Mouse (Mus musculus) forebrain, embryonic 13.5 days (tissue): ENCODE data around the gene Nid1. TPM values are rescaled to one million over a fixed set of nuclear protein-coding genes. Genes with fewer than 3 reads are reported as not detected.
A peak's percentile ranks its signal among the peaks of the same experiment; 100 is the strongest.

ENCODE experiments used
- ATAC-seq: fragments of 200-750 bp; cut with Nextera tagmentation; 2 replicates; pipeline ENCODE4 v1.8.0; 2017
- H3K27ac ChIP-seq: fragments of 300-500 bp; sonication (generic); 2 replicates; pipeline ENCODE4 v1.5.1; 2015; ENCODE audit warnings: inconsistent platforms, mild to moderate bottlenecking, moderate library complexity
- H3K27me3 ChIP-seq: fragments of 300-500 bp; sonication (generic); 2 replicates; pipeline ENCODE4 v1.6.1; 2015; ENCODE audit warnings: mild to moderate bottlenecking, inconsistent platforms
- H3K36me3 ChIP-seq: fragments of 300-500 bp; sonication (generic); 2 replicates; pipeline ENCODE4 v1.6.1; 2015; ENCODE audit warnings: mild to moderate bottlenecking, inconsistent platforms; ENCODE audit not compliant: poor library complexity, severe bottlenecking
- H3K4me1 ChIP-seq: fragments of 300-500 bp; sonication (generic); 2 replicates; pipeline ENCODE4 v1.6.1; 2015; ENCODE audit warnings: inconsistent platforms
- H3K4me2 ChIP-seq: fragments of 300-500 bp; sonication (generic); 2 replicates; pipeline ENCODE4 v1.6.1; 2015; ENCODE audit warnings: inconsistent platforms, mild to moderate bottlenecking, moderate library complexity
- H3K4me3 ChIP-seq: fragments of 300-500 bp; sonication (generic); 2 replicates; pipeline ENCODE4 v1.5.1; 2015; ENCODE audit warnings: mild to moderate bottlenecking, inconsistent platforms
- H3K9ac ChIP-seq: fragments of 300-500 bp; sonication (generic); 2 replicates; pipeline ENCODE4 v1.6.1; 2015; ENCODE audit warnings: mild to moderate bottlenecking, inconsistent platforms
- H3K9me3 ChIP-seq: fragments of 300-500 bp; sonication (generic); replicated peaks from 2 replicates; pipeline ENCODE4 v1.6.1; 2016; ENCODE audit warnings: inconsistent platforms
- WGBS: fragments of 180-500 bp; shearing (Covaris S2); methylation state at CpG from one replicate; pipeline ENCODE4 v1.1.7; 2015; 5-methylcytosine and 5-hydroxymethylcytosine counted together
- polyA plus RNA-seq: library from polyadenylated mRNA; unstranded; fragments of >200 nt; fragmentation: Nextera tagmentation; extraction: Ambion mirVana; gene quantifications from 2 replicates; pipeline ENCODE4 v1.2.1, GENCODE M21; 2015

Nid1 gene
- polyA plus RNA-seq, 1 experiment from 2014 or later, result 14.4 TPM

GRCm38 (mm10) chr13:13481875-13482674, 44.7 kb downstream of the Nid1 start:
- Histone ChIP-seq H3K9ac (no peak overlapping the region), H3K9me3 (no peaks in the 10 kb centered on the region), H3K4me3 (no peak overlapping the region), H3K27ac (no peak overlapping the region), H3K27me3 (no peaks in the 10 kb centered on the region), H3K4me2 (no peak overlapping the region), H3K4me1 (peaks cover 9% of the 10 kb centered on the region; the same call in 1 of the 2 replicates), H3K36me3 (no peaks in the 10 kb centered on the region)
- WGBS, result 77% methylated on average over 16 of the region's 16 CpGs
- peak; percentile 48; the same call in 1 of the 2 replicates for ATAC-seq

- H3K27ac ChIP-seq, result no peak overlapping the region
- no peak overlapping the region for H3K4me3 ChIP-seq
- no peak for ATAC-seq
- 42% methylated on average over 7 of the region's 7 CpGs for WGBS
- no peak overlapping the region for H3K9ac ChIP-seq
- H3K4me2 ChIP-seq, result no peak overlapping the region
- no peaks in the 10 kb centered on the region for H3K9me3 ChIP-seq
- H3K4me1 ChIP-seq, result peaks cover 9% of the 10 kb centered on the region; the same call in 1 of the 2 replicates
- no peaks in the 10 kb centered on the region for H3K27me3 ChIP-seq
- H3K36me3 ChIP-seq, result no peaks in the 10 kb centered on the region
Measured at GRCm38 (mm10) chr13:13484351-13484751, 47.0 kb downstream of the Nid1 start.

GRCm38 (mm10) chr13:13484883-13485282, 47.5 kb downstream of the Nid1 start:
- H3K4me1 ChIP-seq, result peaks cover 9% of the 10 kb centered on the region; the same call in 1 of the 2 replicates
- no peak overlapping the region for H3K4me3 ChIP-seq
- H3K4me2 ChIP-seq, result no peak overlapping the region
- H3K27me3 ChIP-seq, result no peaks in the 10 kb centered on the region
- H3K27ac ChIP-seq, result no peak overlapping the region
- no peaks in the 10 kb centered on the region for H3K9me3 ChIP-seq
- H3K9ac ChIP-seq, result no peak overlapping the region
- H3K36me3 ChIP-seq, result no peaks in the 10 kb centered on the region
- WGBS, result 79% methylated on average over 2 of the region's 2 CpGs
- no peak for ATAC-seq

GRCm38 (mm10) chr13:13485682-13486081, 48.3 kb downstream of the Nid1 start:
- Histone ChIP-seq H3K9me3 (no peaks in the 10 kb centered on the region), H3K4me2 (no peak overlapping the region), H3K36me3 (no peaks in the 10 kb centered on the region), H3K4me3 (no peak overlapping the region), H3K27me3 (no peaks in the 10 kb centered on the region), H3K4me1 (peaks cover 9% of the 10 kb centered on the region; the same call in 1 of the 2 replicates), H3K9ac (no peak overlapping the region), H3K27ac (no peak overlapping the region)
- 81% methylated on average over 4 of the region's 4 CpGs for WGBS
- ATAC-seq, result no peak

DNA sequence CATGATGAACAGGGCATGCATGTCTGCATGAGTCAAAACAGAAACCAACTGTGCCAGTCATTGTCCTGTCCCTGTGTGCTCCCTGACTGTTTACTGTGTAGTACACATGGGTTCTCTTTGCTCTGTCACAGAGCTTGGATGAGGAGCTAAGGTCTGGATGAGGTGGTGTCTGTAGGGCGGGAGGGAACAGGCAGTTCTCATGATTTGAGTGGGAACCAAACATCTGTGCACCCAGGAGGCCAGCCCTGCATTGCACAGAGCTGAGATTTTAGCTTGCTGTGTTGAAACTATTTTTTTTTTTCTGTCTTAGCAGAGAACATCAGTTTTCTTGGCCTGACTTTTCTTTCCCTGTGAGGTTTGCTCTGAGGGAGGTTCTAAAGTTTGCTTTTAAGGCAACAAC, 50.5 kb downstream of the Nid1 start:
- Histone ChIP-seq H3K4me1 (no peaks in the 10 kb centered on the region), H3K27me3 (no peaks in the 10 kb centered on the region), H3K4me3 (no peak overlapping the region), H3K9ac (no peak overlapping the region), H3K36me3 (no peaks in the 10 kb centered on the region), H3K4me2 (no peak overlapping the region), H3K27ac (no peak overlapping the region), H3K9me3 (no peaks in the 10 kb centered on the region)
- 74% methylated on average over 1 of the region's 1 CpGs for WGBS
- no peak for ATAC-seq

- H3K9ac ChIP-seq, result no peak overlapping the region
- H3K36me3 ChIP-seq, result no peaks in the 10 kb centered on the region
- H3K4me3 ChIP-seq, result no peak overlapping the region
- H3K4me2 ChIP-seq, result no peak overlapping the region
- H3K9me3 ChIP-seq, result no peaks in the 10 kb centered on the region
- no peaks in the 10 kb centered on the region for H3K4me1 ChIP-seq
- H3K27me3 ChIP-seq, result no peaks in the 10 kb centered on the region
- no peak overlapping the region for H3K27ac ChIP-seq
- 84% methylated on average over 5 of the region's 5 CpGs for WGBS
- no peak for ATAC-seq
Measured at GRCm38 (mm10) chr13:13489861-13490260, 52.5 kb downstream of the Nid1 start.

DNA sequence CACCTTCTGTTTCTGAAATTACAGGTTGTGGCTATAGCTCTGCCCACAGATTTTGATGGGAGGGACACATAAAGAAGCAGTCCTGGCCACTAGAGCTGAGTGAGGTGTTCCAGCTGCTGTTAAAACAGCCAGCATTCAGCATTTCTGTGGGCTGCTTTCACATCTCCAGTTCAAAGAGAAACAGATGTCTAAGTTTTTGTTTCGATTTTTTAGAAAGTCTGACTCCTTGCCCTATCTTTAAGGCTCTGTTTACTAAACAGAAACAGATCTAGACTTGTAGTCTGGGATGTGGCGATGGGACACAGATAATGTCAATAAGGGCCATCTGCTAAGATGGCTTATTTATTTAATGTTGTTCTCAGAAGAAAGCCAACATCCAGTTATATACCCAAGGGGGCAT, 54.8 kb downstream of the Nid1 start:
- Histone ChIP-seq H3K36me3 (no peaks in the 10 kb centered on the region), H3K27me3 (no peaks in the 10 kb centered on the region), H3K9ac (no peak overlapping the region), H3K4me3 (no peak overlapping the region), H3K4me1 (no peaks in the 10 kb centered on the region), H3K4me2 (no peak overlapping the region), H3K27ac (no peak overlapping the region), H3K9me3 (no peaks in the 10 kb centered on the region)
- ATAC-seq, result no peak
- 83% methylated on average over 2 of the region's 2 CpGs for WGBS

DNA sequence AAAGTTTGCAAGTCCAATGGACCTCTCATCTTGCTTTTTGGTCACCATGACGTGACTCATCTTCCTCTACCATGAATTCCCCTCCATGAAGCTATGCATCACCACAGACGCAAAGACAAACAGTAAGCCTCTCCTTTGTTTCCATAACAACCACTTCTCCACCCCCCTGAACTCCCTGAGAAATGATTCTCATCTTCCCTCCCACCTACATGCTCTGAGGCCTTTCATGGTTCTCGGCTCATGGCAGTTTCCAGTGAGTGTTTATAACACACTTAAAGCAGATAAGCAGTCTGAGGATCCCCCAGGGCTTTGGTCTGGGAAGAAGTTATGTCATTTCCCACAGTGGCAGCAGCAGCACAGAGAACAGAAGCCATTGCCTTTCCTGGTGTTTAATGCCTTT, 56.2 kb downstream of the Nid1 start:
- Histone ChIP-seq H3K4me1 (no peaks in the 10 kb centered on the region), H3K9me3 (no peaks in the 10 kb centered on the region), H3K27me3 (no peaks in the 10 kb centered on the region), H3K27ac (no peak overlapping the region), H3K4me3 (no peak overlapping the region), H3K36me3 (no peaks in the 10 kb centered on the region), H3K4me2 (no peak overlapping the region), H3K9ac (no peak overlapping the region)
- ATAC-seq, result no peak
- whole genome bisulfite sequencing, result 58% methylated on average over 3 of the region's 3 CpGs

- Histone ChIP-seq H3K4me3 (no peak overlapping the region), H3K27ac (no peak overlapping the region), H3K36me3 (no peaks in the 10 kb centered on the region), H3K4me1 (no peaks in the 10 kb centered on the region), H3K27me3 (no peaks in the 10 kb centered on the region), H3K9ac (no peak overlapping the region), H3K9me3 (no peaks in the 10 kb centered on the region), H3K4me2 (no peak overlapping the region)
- no peak for ATAC-seq
- WGBS, result 81% methylated on average over 2 of the region's 2 CpGs
Measured at GRCm38 (mm10) chr13:13498022-13498421, 60.7 kb downstream of the Nid1 start.

GRCm38 (mm10) chr13:13502406-13502805, 65.1 kb downstream of the Nid1 start:
- ATAC-seq, result no peak
- Histone ChIP-seq H3K4me1 (no peaks in the 10 kb centered on the region), H3K4me3 (no peak overlapping the region), H3K9me3 (no peaks in the 10 kb centered on the region), H3K9ac (no peak overlapping the region), H3K27me3 (no peaks in the 10 kb centered on the region), H3K27ac (no peak overlapping the region), H3K4me2 (no peak overlapping the region), H3K36me3 (no peaks in the 10 kb centered on the region)
- 92% methylated on average over 10 of the region's 10 CpGs for WGBS

DNA sequence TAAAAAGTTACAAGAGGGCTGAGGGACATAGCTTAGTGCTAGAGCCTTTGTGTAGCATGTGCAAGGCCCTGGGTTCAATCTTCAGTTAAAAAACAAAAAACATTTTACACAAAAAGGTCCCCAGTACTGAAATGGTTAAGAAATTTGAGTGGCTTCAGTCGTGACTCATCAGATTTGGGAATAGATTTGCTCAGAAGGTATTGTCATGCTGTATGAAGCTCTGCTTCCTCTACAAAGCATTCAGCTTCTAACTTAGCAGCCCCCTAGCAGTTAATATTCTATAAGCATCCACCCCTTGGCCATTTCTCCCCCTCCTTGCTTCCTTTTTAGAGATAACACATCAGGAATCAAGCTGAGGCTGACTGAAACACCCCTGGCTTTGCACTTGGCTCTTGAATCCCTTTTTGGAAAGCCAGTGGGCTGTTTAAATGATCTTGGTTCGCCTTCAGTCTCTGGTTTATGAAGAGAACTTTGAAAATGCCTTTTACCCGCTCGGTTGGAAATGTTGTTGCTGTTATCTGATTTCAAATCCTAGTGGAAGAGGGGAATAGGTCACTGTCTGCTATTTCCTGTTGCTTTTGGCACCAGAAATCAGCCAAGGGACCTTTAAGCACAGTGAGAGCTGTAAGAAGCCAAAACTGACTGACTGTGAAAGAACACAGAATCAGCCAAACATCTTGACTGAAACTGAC, 66.5 kb downstream of the Nid1 start:
- no peaks in the 10 kb centered on the region for H3K4me1 ChIP-seq
- 63% methylated on average over 4 of the region's 4 CpGs for WGBS
- no peaks in the 10 kb centered on the region for H3K9me3 ChIP-seq
- no peak overlapping the region for H3K27ac ChIP-seq
- no peak overlapping the region for H3K9ac ChIP-seq
- H3K4me2 ChIP-seq, result no peak overlapping the region
- ATAC-seq, result no peak
- H3K4me3 ChIP-seq, result no peak overlapping the region
- no peaks in the 10 kb centered on the region for H3K36me3 ChIP-seq
- no peaks in the 10 kb centered on the region for H3K27me3 ChIP-seq

DNA sequence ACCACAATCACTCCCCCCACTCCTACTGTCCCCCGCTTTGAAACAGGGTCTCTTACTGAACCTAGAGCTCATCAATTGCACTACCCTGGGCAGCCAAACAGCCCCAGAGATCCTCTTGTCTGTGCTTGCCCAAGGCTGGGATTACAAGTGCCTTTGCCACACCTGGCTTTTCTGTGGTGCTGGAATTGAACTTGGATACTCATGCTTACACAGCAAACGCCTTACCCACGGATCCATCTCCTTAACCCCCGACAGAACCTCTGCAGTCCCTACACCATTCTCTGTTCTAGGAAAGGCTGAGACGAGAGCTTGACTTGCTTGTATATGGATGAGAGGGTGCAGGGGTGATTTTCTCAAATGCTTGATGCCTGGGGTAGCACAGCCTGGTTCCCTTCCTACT, 67.7 kb downstream of the Nid1 start:
- Histone ChIP-seq H3K9me3 (no peaks in the 10 kb centered on the region), H3K9ac (no peak overlapping the region), H3K4me3 (no peak overlapping the region), H3K4me2 (no peak overlapping the region), H3K27me3 (no peaks in the 10 kb centered on the region), H3K4me1 (no peaks in the 10 kb centered on the region), H3K27ac (no peak overlapping the region), H3K36me3 (no peaks in the 10 kb centered on the region)
- WGBS, result 94% methylated on average over 5 of the region's 5 CpGs
- ATAC-seq, result no peak
